Mouse (Mus musculus) MEL (cell line): ENCODE data around the gene Sipa1l3. TPM values are rescaled to one million over a fixed set of nuclear protein-coding genes. Genes with fewer than 3 reads are reported as not detected.

Experiments used
- DNase-seq: peaks from one replicate; pipeline ENCODE4 v3.0.0; 2011; ENCODE audit warnings: low read depth, low spot score
- H3K27ac ChIP-seq: 2 replicates; pipeline ENCODE4 v1.5.1; 2012; ENCODE audit warnings: low read depth, mild to moderate bottlenecking, control low read depth, low read length, moderate library complexity; ENCODE audit not compliant: control insufficient read depth
- H3K27me3 ChIP-seq, 2 experiments: fragments of 150-350 bp in 1 of 2; sonication (generic) in 1 of 2; 2 replicates each; pipeline ENCODE4 v1.6.1; 2012; ENCODE audit warnings: low read length in 2 of 2, mild to moderate bottlenecking in 2 of 2, improper control_type of control experiment in 1 of 2, moderate library complexity in 1 of 2; ENCODE audit not compliant: insufficient read depth in 2 of 2, control insufficient read depth in 1 of 2
- H3K36me3 ChIP-seq, 2 experiments: 2 replicates each; pipeline ENCODE4 v1.6.1; 2012 to 2014; ENCODE audit warnings: low read length in 2 of 2, improper control_type of control experiment in 1 of 2, inconsistent platforms in 1 of 2, mild to moderate bottlenecking in 1 of 2; ENCODE audit not compliant: insufficient read depth in 2 of 2, control insufficient read depth in 1 of 2
- H3K4me1 ChIP-seq, 2 experiments: fragments of 150-350 bp in 1 of 2; sonication (generic) in 1 of 2; 2 replicates each; pipeline ENCODE4 v1.6.1; 2012; ENCODE audit warnings: low read length in 2 of 2, improper control_type of control experiment in 1 of 2, mild to moderate bottlenecking in 1 of 2; ENCODE audit not compliant: insufficient read depth in 2 of 2, control insufficient read depth in 1 of 2
- H3K4me3 ChIP-seq, 2 experiments: fragments of 150-350 bp in 1 of 2; sonication (generic) in 1 of 2; 2 replicates each; pipeline ENCODE4 v1.5.1; 2012; ENCODE audit warnings: low read depth in 2 of 2, low read length in 2 of 2, mild to moderate bottlenecking in 2 of 2, moderate library complexity in 2 of 2, control low read depth in 1 of 2, improper control_type of control experiment in 1 of 2; ENCODE audit not compliant: control insufficient read depth in 1 of 2, insufficient read depth in 1 of 2
- H3K79me2 ChIP-seq: 2 replicates; pipeline ENCODE4 v1.6.1; 2012; ENCODE audit warnings: mild to moderate bottlenecking, low read length, moderate library complexity; ENCODE audit not compliant: control insufficient read depth, poor library complexity, insufficient read depth
- H3K9ac ChIP-seq: 2 replicates; pipeline ENCODE4 v1.6.1; 2012; ENCODE audit warnings: low read depth, mild to moderate bottlenecking, control low read depth, low read length, moderate library complexity; ENCODE audit not compliant: control insufficient read depth, poor library complexity, severe bottlenecking
- H3K9me3 ChIP-seq: fragments of 150-350 bp; sonication (generic); replicated peaks from 2 replicates; pipeline ENCODE4 v1.6.1; 2012; ENCODE audit warnings: mild to moderate bottlenecking, low read length, improper control_type of control experiment, moderate library complexity; ENCODE audit not compliant: insufficient read depth
- BHLHE40 ChIP-seq: IDR thresholded peaks from 2 replicates; pipeline ENCODE4 v1.6.1; 2012; ENCODE audit warnings: low read depth, mild to moderate bottlenecking, inconsistent platforms, low read length, improper control_type of control experiment, borderline replicate concordance
- CHD1 ChIP-seq: IDR thresholded peaks from 2 replicates; pipeline ENCODE4 v1.6.1; 2012; ENCODE audit warnings: low read depth, mild to moderate bottlenecking, inconsistent platforms, low read length, improper control_type of control experiment
- CHD2 ChIP-seq: IDR thresholded peaks from 2 replicates; pipeline ENCODE4 v1.6.1; 2011; ENCODE audit warnings: low read length, improper control_type of control experiment
- CTCF ChIP-seq, 3 experiments: IDR thresholded peaks in 2 of 3; conservative IDR thresholded peaks in 1 of 3; 2 replicates each; pipeline ENCODE4 v1.5.1; 2011 to 2012; ENCODE audit warnings: low read length in 3 of 3, low read depth in 2 of 3, mild to moderate bottlenecking in 2 of 3, improper control_type of control experiment in 1 of 3, inconsistent platforms in 1 of 3, mixed read lengths in 1 of 3, moderate library complexity in 1 of 3; ENCODE audit not compliant: control insufficient read depth in 1 of 3, insufficient read depth in 1 of 3, poor library complexity in 1 of 3, severe bottlenecking in 1 of 3
- E2F4 ChIP-seq: IDR thresholded peaks from 2 replicates; pipeline ENCODE4 v1.6.1; 2011; ENCODE audit warnings: low read depth, low read length, improper control_type of control experiment, borderline replicate concordance
- ELF1 ChIP-seq: IDR thresholded peaks from 2 replicates; pipeline ENCODE4 v1.6.1; 2014; ENCODE audit warnings: low read depth, mild to moderate bottlenecking, inconsistent platforms, low read length, improper control_type of control experiment, moderate library complexity
- EP300 ChIP-seq, 2 experiments: IDR thresholded peaks; 2 replicates each; pipeline ENCODE4 v1.6.1; 2011; ENCODE audit warnings: improper control_type of control experiment in 2 of 2, low read length in 2 of 2, low read depth in 1 of 2, mild to moderate bottlenecking in 1 of 2
- GABPA ChIP-seq: IDR thresholded peaks from 2 replicates; pipeline ENCODE4 v1.6.1; 2012; ENCODE audit warnings: low read depth, mild to moderate bottlenecking, inconsistent platforms, low read length, improper control_type of control experiment, moderate library complexity
- GATA1 ChIP-seq: IDR thresholded peaks from 2 replicates; pipeline ENCODE4 v1.6.1; 2011; ENCODE audit warnings: low read depth, low read length, improper control_type of control experiment
- HCFC1 ChIP-seq: IDR thresholded peaks from 2 replicates; pipeline ENCODE4 v1.6.1; 2012; ENCODE audit warnings: low read depth, mild to moderate bottlenecking, inconsistent platforms, low read length, improper control_type of control experiment, moderate library complexity
- JUND ChIP-seq: IDR thresholded peaks from 2 replicates; pipeline ENCODE4 v1.6.1; 2011; ENCODE audit warnings: low read depth, mild to moderate bottlenecking, improper control_type of control experiment, low read length
- KAT2A ChIP-seq: conservative IDR thresholded peaks from 2 replicates; pipeline ENCODE4 v1.6.1; 2012; ENCODE audit warnings: low read depth, low read length, improper control_type of control experiment, inconsistent platforms
- MAFK ChIP-seq: IDR thresholded peaks from 2 replicates; pipeline ENCODE4 v1.6.1; 2011; ENCODE audit warnings: low read depth, mild to moderate bottlenecking, low read length, improper control_type of control experiment, borderline replicate concordance
- MAX ChIP-seq: IDR thresholded peaks from 2 replicates; pipeline ENCODE4 v1.6.1; 2011; ENCODE audit warnings: low read length, improper control_type of control experiment
- MAZ ChIP-seq: IDR thresholded peaks from 2 replicates; pipeline ENCODE4 v1.6.1; 2012; ENCODE audit warnings: low read depth, mild to moderate bottlenecking, inconsistent platforms, low read length, improper control_type of control experiment
- MEF2A ChIP-seq: IDR thresholded peaks from 2 replicates; pipeline ENCODE4 v1.6.1; 2014; ENCODE audit warnings: low read depth, mild to moderate bottlenecking, inconsistent platforms, low read length, improper control_type of control experiment; ENCODE audit not compliant: poor library complexity, insufficient replicate concordance, severe bottlenecking; ENCODE audit errors: extremely low read depth
- MXI1 ChIP-seq: IDR thresholded peaks from 2 replicates; pipeline ENCODE4 v1.6.1; 2011; ENCODE audit warnings: mild to moderate bottlenecking, low read depth, low read length, improper control_type of control experiment
- MYB ChIP-seq: IDR thresholded peaks from 2 replicates; pipeline ENCODE4 v1.6.1; 2011; ENCODE audit warnings: mild to moderate bottlenecking, low read depth, low read length, improper control_type of control experiment
- MYC ChIP-seq: IDR thresholded peaks from 2 replicates; pipeline ENCODE4 v1.6.1; 2011; ENCODE audit warnings: low read depth, mild to moderate bottlenecking, low read length, improper control_type of control experiment, moderate library complexity
- NELFE ChIP-seq: IDR thresholded peaks from 2 replicates; pipeline ENCODE4 v1.6.1; 2011; ENCODE audit warnings: low read depth, low read length, improper control_type of control experiment
- NRF1 ChIP-seq: IDR thresholded peaks from 2 replicates; pipeline ENCODE4 v1.6.1; 2014; ENCODE audit warnings: low read depth, mild to moderate bottlenecking, inconsistent platforms, low read length, improper control_type of control experiment, moderate library complexity; ENCODE audit not compliant: poor library complexity, insufficient read depth, severe bottlenecking
- POLR2A ChIP-seq, 2 experiments: IDR thresholded peaks; 2 replicates each; pipeline ENCODE4 v1.6.1; 2011 to 2012; ENCODE audit warnings: low read length in 2 of 2, mild to moderate bottlenecking in 2 of 2, control low read depth in 1 of 2, improper control_type of control experiment in 1 of 2, low read depth in 1 of 2, moderate library complexity in 1 of 2; ENCODE audit not compliant: control insufficient read depth in 1 of 2, insufficient read depth in 1 of 2, poor library complexity in 1 of 2
- POLR2AphosphoS2 ChIP-seq: IDR thresholded peaks from 2 replicates; pipeline ENCODE4 v1.6.1; 2011; ENCODE audit warnings: low read length, improper control_type of control experiment
- POLR2AphosphoS5 ChIP-seq: IDR thresholded peaks from 2 replicates; pipeline ENCODE4 v1.6.1; 2012; ENCODE audit warnings: low read depth, borderline replicate concordance, mild to moderate bottlenecking, inconsistent platforms, low read length, moderate library complexity, mixed read lengths
- RAD21 ChIP-seq: IDR thresholded peaks from 2 replicates; pipeline ENCODE4 v1.6.1; 2011; ENCODE audit warnings: mild to moderate bottlenecking, low read depth, low read length, improper control_type of control experiment
- RCOR1 ChIP-seq: IDR thresholded peaks from 2 replicates; pipeline ENCODE4 v1.6.1; 2012; ENCODE audit warnings: low read depth, mild to moderate bottlenecking, inconsistent platforms, low read length, improper control_type of control experiment
- SIN3A ChIP-seq: IDR thresholded peaks from 2 replicates; pipeline ENCODE4 v1.6.1; 2012; ENCODE audit warnings: low read length, improper control_type of control experiment, inconsistent platforms
- TBP ChIP-seq: IDR thresholded peaks from 2 replicates; pipeline ENCODE4 v1.8.0; 2011; ENCODE audit warnings: low read depth, low read length, improper control_type of control experiment
- TCF12 ChIP-seq: IDR thresholded peaks from 2 replicates; pipeline ENCODE4 v1.6.1; 2014; ENCODE audit warnings: low read depth, mild to moderate bottlenecking, inconsistent platforms, low read length, improper control_type of control experiment, moderate library complexity
- UBTF ChIP-seq: IDR thresholded peaks from 2 replicates; pipeline ENCODE4 v1.6.1; 2012; ENCODE audit warnings: low read depth, mild to moderate bottlenecking, inconsistent platforms, low read length, improper control_type of control experiment, moderate library complexity, borderline replicate concordance; ENCODE audit not compliant: insufficient read depth
- USF1 ChIP-seq: IDR thresholded peaks from 2 replicates; pipeline ENCODE4 v1.6.1; 2014; ENCODE audit warnings: low read depth, mild to moderate bottlenecking, inconsistent platforms, low read length, improper control_type of control experiment, moderate library complexity
- USF2 ChIP-seq, 2 experiments: IDR thresholded peaks; 2 replicates each; pipeline ENCODE4 v1.6.1; 2011 to 2012; ENCODE audit warnings: improper control_type of control experiment in 2 of 2, low read length in 2 of 2, borderline replicate concordance in 1 of 2, inconsistent platforms in 1 of 2, low read depth in 1 of 2, mild to moderate bottlenecking in 1 of 2; ENCODE audit not compliant: insufficient read depth in 1 of 2
- ZKSCAN1 ChIP-seq: IDR thresholded peaks from 2 replicates; pipeline ENCODE4 v1.6.1; 2012; ENCODE audit warnings: low read depth, mild to moderate bottlenecking, inconsistent platforms, low read length, improper control_type of control experiment, moderate library complexity
- ZMIZ1 ChIP-seq: IDR thresholded peaks from 2 replicates; pipeline ENCODE4 v1.6.1; 2012; ENCODE audit warnings: low read depth, mild to moderate bottlenecking, inconsistent platforms, low read length, improper control_type of control experiment, moderate library complexity
- ZNF384 ChIP-seq: IDR thresholded peaks from 2 replicates; pipeline ENCODE4 v1.6.1; 2012; ENCODE audit warnings: low read depth, mild to moderate bottlenecking, inconsistent platforms, low read length, improper control_type of control experiment
- polyA plus RNA-seq, 2 experiments: library from polyadenylated mRNA; stranded (reverse) in 1 of 2; unstranded in 1 of 2; fragments of >175 nt in 1 of 2; fragments of >200 nt in 1 of 2; gene quantifications; 2 replicates each; pipeline versions ENCODE4 v1.2.1 to v1.2.4; 2012; ENCODE audit warnings: low replicate concordance in 2 of 2, low read depth in 1 of 2; ENCODE audit not compliant: insufficient read length in 2 of 2, insufficient read depth in 1 of 2, missing spikeins in 1 of 2
- total RNA-seq: library from RNA; depleted of rRNA; stranded (reverse); fragments of 300-350 nt; gene quantifications from 2 replicates; pipeline ENCODE4 v1.2.3, GENCODE M21; 2012

Gene Sipa1l3
- total and polyA plus RNA-seq, 3 experiments: 14.9 to 49.4 TPM; not detected in 1

GRCm38 (mm10) chr7:29338351-29338919 lies 180.0 kb downstream of the Sipa1l3 start:
- no peaks in the 10 kb centered on the region for H3K9me3 ChIP-seq

GRCm38 (mm10) chr7:29337766-29338165 lies 180.7 kb downstream of the Sipa1l3 start:
- Histone ChIP-seq H3K36me3 (peaks cover 3 to 41% of the 10 kb centered on the region in 2 experiments; a peak in 3 of 4 replicates), H3K79me2 (peaks cover 33% of the 10 kb centered on the region), H3K27ac (peak overlapping the region; percentile 99), H3K9ac (peak overlapping the region; percentile 84), H3K4me3 (peak overlapping the region; percentile 57 to 67), H3K4me1 (peaks cover 24 to 51% of the 10 kb centered on the region in 2 experiments), H3K27me3 (no peaks in the 10 kb centered on the region), H3K9me3 (no peaks in the 10 kb centered on the region)
- no peak for DNase-seq
- TF ChIP-seq E2F4 (no peak), MAFK (no peak), POLR2AphosphoS5 (no peak), UBTF (no peak), TCF12 (no peak), MYC (no peak), USF1 (no peak), TBP (no peak), SIN3A (no peak), RCOR1 (no peak), ZMIZ1 (no peak)

More at GRCm38 (mm10) chr7:29338351-29338919, 180.0 kb downstream of the Sipa1l3 start:
- peak; percentile 70 for DNase-seq
- TF ChIP-seq MYB: peak; percentile 64
- TF ChIP-seq BHLHE40: no peak
- TF ChIP-seq CHD1: peak; percentile 40; the same call in 1 of the 2 replicates
- peak; percentile 45 for TF ChIP-seq MXI1
- TF ChIP-seq MEF2A: no peak
- no peak for TF ChIP-seq NRF1
- TF ChIP-seq POLR2AphosphoS2: peak; percentile 59
- TF ChIP-seq ZKSCAN1: no peak
- TF ChIP-seq POLR2A (IDR thresholded peaks at IDR 0.05; ENCODE audit: control insufficient read depth in 1 of 2, insufficient read depth in 1 of 2, low read depth in 1 of 2, low read length in 2 of 2, poor library complexity in 1 of 2): peak; percentile 46 to 68; a peak in 3 of 4 replicates
- peak; percentile 38 to 88; a peak in 3 of 4 replicates for TF ChIP-seq USF2 (IDR thresholded peaks at IDR 0.05; ENCODE audit: borderline replicate concordance in 1 of 2, insufficient read depth in 1 of 2, low read depth in 1 of 2, low read length in 2 of 2)
- TF ChIP-seq TBP: peak; percentile 44; the same call in 1 of the 2 replicates
- 0 out of 2 replicates have a peak, but pooled peaks have one; percentile 24 for TF ChIP-seq MYC
- TF ChIP-seq EP300 (IDR thresholded peaks at IDR 0.05; ENCODE audit: low read depth in 1 of 2, low read length in 2 of 2): no peak
- TF ChIP-seq TCF12: no peak
- no peak for TF ChIP-seq RCOR1
- no peak for TF ChIP-seq CTCF (IDR thresholded peaks at IDR 0.05 in 2 of 3, conservative IDR thresholded peaks at IDR 0.05 in 1 of 3; ENCODE audit: control insufficient read depth in 1 of 3, insufficient read depth in 1 of 3, low read depth in 2 of 3, low read length in 3 of 3, poor library complexity in 1 of 3, severe bottlenecking in 1 of 3)
- no peak for TF ChIP-seq KAT2A
- no peak for TF ChIP-seq ELF1
- TF ChIP-seq USF1: peak; percentile 97
- TF ChIP-seq ZMIZ1: peak; percentile 40; the same call in 1 of the 2 replicates
- TF ChIP-seq MAFK: 0 out of 2 replicates have a peak, but pooled peaks have one; percentile 23
- TF ChIP-seq E2F4: no peak
- TF ChIP-seq UBTF: no peak
- 0 out of 2 replicates have a peak, but pooled peaks have one; percentile 13 for TF ChIP-seq HCFC1
- TF ChIP-seq RAD21: no peak
- TF ChIP-seq JUND: 0 out of 2 replicates have a peak, but pooled peaks have one; percentile 5
- no peak for TF ChIP-seq GABPA
- no peak; the same call in none of the 2 replicates for TF ChIP-seq NELFE
- TF ChIP-seq GATA1: no peak
- TF ChIP-seq CHD2: no peak
- TF ChIP-seq ZNF384: no peak
- peak; percentile 90 for TF ChIP-seq MAX
- no peak; the same call in 1 of the 2 replicates for TF ChIP-seq MAZ
- Histone ChIP-seq H3K4me1 (peaks cover 24 to 56% of the 10 kb centered on the region in 2 experiments), H3K4me3 (peak overlapping the region; percentile 57 to 67), H3K36me3 (peaks cover 3 to 42% of the 10 kb centered on the region in 2 experiments; a peak in 3 of 4 replicates), H3K27me3 (no peaks in the 10 kb centered on the region), H3K9ac (peak overlapping the region; percentile 84), H3K79me2 (peaks cover 33% of the 10 kb centered on the region), H3K27ac (peak overlapping the region; percentile 99)
